9 mouse cellular contexts compared by ENCODE assay signal in genomic region chr17:3331721-3332461, GRCm38 (mm10). TPM values are rescaled to one million over a fixed set of nuclear protein-coding genes. Genes with fewer than 3 reads are reported as not detected.
DNase-seq lines count a peak whose midpoint lies in the region; ATAC-seq and TF ChIP-seq lines count a peak whose summit lies in the region.
"Had no signal": no experiment of that assay in that cellular context is flagged by ENCODE, and none has a peak within 500 bp of the region (broad histone marks: within the 10 kb centered on the region; RNA-seq: fewer than 3 reads in every experiment).

No protein-coding gene starts in this region.

- peak; percentile 63 for ATAC-seq in heart, postnatal 0 days (ENCODE audit: insufficient read depth, low read depth)
- ATAC-seq in limb, embryonic 13.5 days (ENCODE audit: low FRiP score, low read depth) = peak; percentile 91
- ATAC-seq in midbrain, embryonic 14.5 days (ENCODE audit: low FRiP score, low TSS enrichment) = no peak

- no peaks in the 10 kb centered on the region for H3K36me3 ChIP-seq in heart, postnatal 0 days (replicated peaks; ENCODE audit: control insufficient read depth, insufficient read depth, low read length)
- H3K36me3 ChIP-seq in limb, embryonic 13.5 days = peaks cover 4% of the 10 kb centered on the region; the same call in 1 of the 2 replicates
- no peaks in the 10 kb centered on the region for H3K36me3 ChIP-seq in midbrain, embryonic 14.5 days (ENCODE audit: control insufficient read depth, insufficient read depth, low read length)
- H3K36me3 ChIP-seq: liver, embryonic 15.5 days had no signal

- no peak overlapping the region for H3K27ac ChIP-seq in heart, postnatal 0 days (ENCODE audit: low read depth)
- peak overlapping the region; percentile 88 for H3K27ac ChIP-seq in limb, embryonic 13.5 days
- no peak overlapping the region for H3K27ac ChIP-seq in midbrain, embryonic 14.5 days (replicated peaks; ENCODE audit: low read depth, low read length)
- H3K27ac ChIP-seq: liver, embryonic 15.5 days had no signal

- peak; percentile 73 for DNase-seq in urinary bladder, postnatal 14 days (ENCODE audit: low spot score)
- no peak for DNase-seq in urinary bladder, postnatal 10 days (ENCODE audit: low spot score)
- peak; percentile 92 to 95 for DNase-seq in cerebellum, postnatal 10 days
- peak; percentile 30 for DNase-seq in heart, postnatal 0 days (ENCODE audit: low spot score)
- DNase-seq in natural killer cell, adult 2 months (ENCODE audit: low spot score in 2 of 2) = no peak
- no peak for DNase-seq in thymus, postnatal 14 days
- DNase-seq in midbrain, embryonic 14.5 days = no peak

- no peak for TF ChIP-seq CTCF in heart, postnatal 0 days (IDR thresholded peaks at IDR 0.05; ENCODE audit: low read depth)

- no peaks in the 10 kb centered on the region for H3K4me1 ChIP-seq in heart, postnatal 0 days (ENCODE audit: control insufficient read depth, insufficient read depth)
- peaks cover 61% of the 10 kb centered on the region for H3K4me1 ChIP-seq in limb, embryonic 13.5 days
- peaks cover 1% of the 10 kb centered on the region; the same call in 1 of the 2 replicates for H3K4me1 ChIP-seq in midbrain, embryonic 14.5 days (ENCODE audit: control insufficient read depth, insufficient read depth, low read length)

- no peak overlapping the region for H3K9ac ChIP-seq in heart, postnatal 0 days (replicated peaks; ENCODE audit: low read depth, low read length)
- H3K9ac ChIP-seq in limb, embryonic 13.5 days = no peak overlapping the region
- H3K9ac ChIP-seq in midbrain, embryonic 14.5 days (replicated peaks; ENCODE audit: low read length) = no peak overlapping the region
- H3K9ac ChIP-seq: liver, embryonic 15.5 days had no signal

- no peak overlapping the region for H3K4me2 ChIP-seq in heart, postnatal 0 days (ENCODE audit: low read depth, low read length)
- H3K4me2 ChIP-seq in limb, embryonic 13.5 days (replicated peaks) = peak overlapping the region; percentile 49
- no peak overlapping the region for H3K4me2 ChIP-seq in midbrain, embryonic 14.5 days (ENCODE audit: low read length)
- H3K4me2 ChIP-seq: liver, embryonic 15.5 days had no signal

- no peaks in the 10 kb centered on the region for H3K9me3 ChIP-seq in heart, postnatal 0 days (replicated peaks; ENCODE audit: control insufficient read depth, low read length)
- no peaks in the 10 kb centered on the region for H3K9me3 ChIP-seq in limb, embryonic 13.5 days
- H3K9me3 ChIP-seq in midbrain, embryonic 14.5 days (ENCODE audit: control insufficient read depth, low read length) = no peaks in the 10 kb centered on the region
- H3K9me3 ChIP-seq: liver, embryonic 15.5 days had no signal

- TF ChIP-seq EP300 in heart, postnatal 0 days (IDR thresholded peaks at IDR 0.05; ENCODE audit: low read depth) = no peak

- no peaks in the 10 kb centered on the region for H3K27me3 ChIP-seq in heart, postnatal 0 days (ENCODE audit: control insufficient read depth, insufficient read depth, low read length)
- no peaks in the 10 kb centered on the region for H3K27me3 ChIP-seq in limb, embryonic 13.5 days
- peaks cover 18% of the 10 kb centered on the region for H3K27me3 ChIP-seq in midbrain, embryonic 14.5 days (ENCODE audit: control insufficient read depth, insufficient read depth, low read length)

- H3K4me3 ChIP-seq in heart, postnatal 0 days (ENCODE audit: low read depth, low read length) = no peak overlapping the region
- H3K4me3 ChIP-seq in limb, embryonic 13.5 days = 0 out of 2 replicates have a peak overlapping the region, but pooled peaks have one; percentile 10
- H3K4me3 ChIP-seq in midbrain, embryonic 14.5 days (replicated peaks; ENCODE audit: low read depth, low read length) = no peak overlapping the region
- H3K4me3 ChIP-seq: liver, embryonic 15.5 days had no signal

- 72% methylated on average over 7 of the region's 7 CpGs for WGBS in heart, postnatal 0 days
- 27% methylated on average over 7 of the region's 7 CpGs for WGBS in limb, embryonic 13.5 days
- WGBS in midbrain, embryonic 14.5 days = 83% methylated on average over 7 of the region's 7 CpGs

RNA-seq across cellular contexts. Expression of gene Tiam2, which starts 5.5 kb away (rescaled TPM):
- 3.6 and 4.1 TPM in 2 replicates for total RNA-seq in heart, postnatal 0 days (2014; rRNA removed; ENCODE audit: low replicate concordance)
- 1.7 and 1.9 TPM in 2 replicates for polyA plus RNA-seq in heart, postnatal 0 days (2015; fragmentation: Nextera tagmentation; extraction: Ambion mirVana)
- 25.7 and 29.3 TPM in 2 replicates for polyA plus RNA-seq in limb, embryonic 13.5 days (2015; fragmentation: Nextera tagmentation; extraction: Ambion mirVana)
- polyA plus RNA-seq in midbrain, embryonic 14.5 days (2014; fragmentation: Nextera tagmentation; extraction: Ambion mirVana) = 2.1 and 3.1 TPM in 2 replicates

Comparison
In these comparisons a context has a peak if more than half of its experiments do, and no peak if none do; other contexts are left out.
1. DNase-seq: peak in urinary bladder, postnatal 14 days (single experiment), cerebellum, postnatal 10 days (2 of 2) and heart, postnatal 0 days (single experiment); none in urinary bladder, postnatal 10 days (single experiment), natural killer cell, adult 2 months (0 of 2), thymus, postnatal 14 days (single experiment) and midbrain, embryonic 14.5 days (single experiment).